Mouse (Mus musculus) forebrain, embryonic 15.5 days (tissue): ENCODE results near the gene Fam83e. TPM values are rescaled to one million over a fixed set of nuclear protein-coding genes. Genes with fewer than 3 reads are reported as not detected.

ENCODE experiments used
- ATAC-seq: fragments of 200-750 bp; cut with Nextera tagmentation; replicated peaks from 2 replicates; pipeline ENCODE4 v1.8.0; 2017; ENCODE audit warnings: mild to moderate bottlenecking, moderate TSS enrichment, moderate library complexity
- H3K27ac ChIP-seq: fragments of 300-500 bp; sonication (generic); replicated peaks from 2 replicates; pipeline ENCODE4 v1.5.1; 2015; ENCODE audit warnings: mild to moderate bottlenecking, inconsistent platforms
- H3K27me3 ChIP-seq: fragments of 300-500 bp; sonication (generic); 2 replicates; pipeline ENCODE4 v1.6.1; 2015; ENCODE audit warnings: inconsistent platforms
- H3K36me3 ChIP-seq: fragments of 300-500 bp; sonication (generic); 2 replicates; pipeline ENCODE4 v1.6.1; 2015; ENCODE audit warnings: mild to moderate bottlenecking, inconsistent platforms
- H3K4me1 ChIP-seq: fragments of 300-500 bp; sonication (generic); 2 replicates; pipeline ENCODE4 v1.6.1; 2015; ENCODE audit warnings: inconsistent platforms
- H3K4me2 ChIP-seq: fragments of 300-500 bp; sonication (generic); replicated peaks from 2 replicates; pipeline ENCODE4 v1.6.1; 2015; ENCODE audit warnings: mild to moderate bottlenecking, inconsistent platforms
- H3K4me3 ChIP-seq: fragments of 300-500 bp; sonication (generic); 2 replicates; pipeline ENCODE4 v1.5.1; 2015; ENCODE audit warnings: mild to moderate bottlenecking, inconsistent platforms
- H3K9ac ChIP-seq: fragments of 300-500 bp; sonication (generic); replicated peaks from 2 replicates; pipeline ENCODE4 v1.6.1; 2015; ENCODE audit warnings: mild to moderate bottlenecking, inconsistent platforms
- H3K9me3 ChIP-seq: fragments of 300-500 bp; sonication (generic); 2 replicates; pipeline ENCODE4 v1.6.1; 2016; ENCODE audit warnings: inconsistent platforms
- WGBS: fragments of 180-500 bp; shearing (Covaris S2); methylation state at CpG from one replicate; pipeline ENCODE4 v1.1.7; 2015; ENCODE audit warnings: mixed read lengths; 5-methylcytosine and 5-hydroxymethylcytosine counted together
- polyA plus RNA-seq: library from polyadenylated mRNA; unstranded; fragments of >200 nt; fragmentation: Nextera tagmentation; extraction: Ambion mirVana; gene quantifications from 2 replicates; pipeline ENCODE4 v1.2.1, GENCODE M21; 2015

The Fam83e gene
- polyA plus RNA-seq, 1 experiment from 2014 or later, result 0.37 TPM

DNA sequence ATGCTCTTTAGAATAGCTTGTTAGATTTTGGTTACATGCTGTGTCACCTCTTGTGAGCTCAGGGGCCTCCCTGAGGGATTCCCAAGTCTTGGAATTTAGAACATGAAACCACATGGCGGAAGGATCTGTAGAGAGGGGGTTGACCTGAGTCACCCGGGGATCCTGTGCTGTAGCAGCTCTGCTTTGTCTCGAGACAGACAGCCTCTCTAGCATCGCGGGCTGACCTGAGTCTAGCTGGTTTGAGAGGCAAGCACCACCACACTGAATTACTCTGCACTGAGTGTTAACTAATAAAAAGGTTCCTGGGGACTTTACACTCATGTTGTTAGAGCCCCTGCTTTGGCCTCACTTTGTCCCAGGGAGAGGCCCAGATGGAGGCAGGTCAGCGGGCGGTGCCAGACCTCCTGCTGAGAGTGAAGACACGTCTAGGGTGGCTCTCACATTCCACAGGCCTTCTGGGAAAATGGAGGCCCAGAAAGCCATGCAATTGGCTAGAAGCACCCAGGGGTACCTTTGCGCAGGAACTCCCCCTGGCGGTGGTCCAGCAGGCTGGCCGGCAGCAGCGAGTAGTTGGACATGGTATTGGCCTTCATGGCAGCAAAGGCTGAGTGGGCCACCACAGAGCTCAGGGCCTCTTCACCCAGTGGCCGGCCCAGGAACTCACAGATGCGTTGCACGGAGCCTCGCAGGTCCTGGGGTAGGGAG lies 9.9 kb downstream of the Fam83e start:
- 18% methylated on average over 16 of the region's 16 CpGs for WGBS
- ATAC-seq, result no peak
- H3K9ac ChIP-seq, result no peak overlapping the region

DNA sequence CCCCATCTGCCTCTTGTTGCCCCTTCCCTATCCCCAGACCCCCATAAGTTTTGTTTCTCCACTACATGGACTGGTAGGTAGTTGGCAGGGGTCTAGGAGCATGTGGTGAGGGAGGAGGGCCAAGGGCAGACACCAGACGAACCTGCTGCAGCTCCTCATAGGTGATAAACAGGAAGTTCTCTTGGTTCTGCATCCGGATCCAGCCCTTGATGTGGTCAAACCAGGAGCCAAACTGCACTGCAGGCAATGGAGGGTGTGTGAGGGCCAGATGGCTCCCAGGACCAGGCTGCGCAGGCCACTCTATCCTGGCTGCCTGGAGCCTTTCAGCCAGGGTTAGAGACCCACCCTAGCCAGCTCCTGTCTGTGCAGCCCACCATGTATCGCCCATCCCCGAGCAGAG lies 12.5 kb downstream of the Fam83e start:
- Histone ChIP-seq H3K27me3 (no peaks in the 10 kb centered on the region), H3K36me3 (no peaks in the 10 kb centered on the region), H3K27ac (no peak overlapping the region), H3K4me3 (no peak overlapping the region), H3K4me1 (no peaks in the 10 kb centered on the region), H3K4me2 (no peak overlapping the region), H3K9me3 (no peaks in the 10 kb centered on the region), H3K9ac (no peak overlapping the region)
- ATAC-seq, result no peak
- WGBS, result 86% methylated on average over 5 of the region's 5 CpGs

More for the DNA sequence above, 9.9 kb downstream of the Fam83e start:
- Histone ChIP-seq H3K4me3 (no peak overlapping the region), H3K27me3 (no peaks in the 10 kb centered on the region), H3K4me1 (no peaks in the 10 kb centered on the region), H3K27ac (no peak overlapping the region), H3K36me3 (peaks cover 7% of the 10 kb centered on the region; the same call in 1 of the 2 replicates), H3K4me2 (no peak overlapping the region), H3K9me3 (no peaks in the 10 kb centered on the region)

DNA sequence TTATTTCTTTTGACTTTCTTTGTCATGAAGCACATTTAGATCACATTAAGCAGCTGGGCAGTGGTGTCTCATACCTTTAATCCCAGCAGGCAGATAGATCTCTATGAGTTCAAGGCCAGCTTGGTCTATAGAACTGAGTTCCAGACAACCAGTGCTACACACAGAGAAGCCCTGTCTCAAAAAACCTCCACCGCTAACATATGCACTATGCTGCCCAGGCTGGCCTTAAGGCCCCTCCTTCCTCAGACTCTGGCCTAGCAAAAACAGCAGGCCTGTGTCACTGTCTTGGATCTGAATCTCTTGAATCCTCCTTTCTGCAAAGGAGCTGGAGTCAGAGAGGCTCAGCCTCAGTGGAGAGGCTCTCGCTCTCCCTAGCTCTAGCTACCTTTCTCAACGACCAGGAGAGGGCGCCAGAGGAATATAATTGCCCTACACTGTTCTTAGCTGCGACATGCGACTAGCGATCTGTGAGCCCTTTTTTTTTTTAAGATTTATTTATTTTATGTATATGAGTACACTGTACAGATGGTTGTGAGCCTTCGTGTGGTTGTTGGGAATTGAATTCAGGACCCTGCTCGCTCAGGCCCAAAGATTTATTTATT lies 18.3 kb downstream of the Fam83e start:
- no peaks in the 10 kb centered on the region for H3K36me3 ChIP-seq
- H3K4me1 ChIP-seq, result 0 out of 2 replicates have a peak, but pooled peaks cover 5% of the 10 kb centered on the region
- no peaks in the 10 kb centered on the region for H3K9me3 ChIP-seq
- no peak overlapping the region for H3K9ac ChIP-seq
- H3K27ac ChIP-seq, result no peak overlapping the region
- peak; percentile 90 for ATAC-seq
- WGBS, result 7% methylated on average over 9 of the region's 9 CpGs
- no peak overlapping the region for H3K4me3 ChIP-seq
- H3K27me3 ChIP-seq, result no peaks in the 10 kb centered on the region
- no peak overlapping the region for H3K4me2 ChIP-seq

- no peak for ATAC-seq
- H3K9me3 ChIP-seq, result no peaks in the 10 kb centered on the region
- no peak overlapping the region for H3K4me2 ChIP-seq
- H3K9ac ChIP-seq, result no peak overlapping the region
- WGBS, result 67% methylated on average over 10 of the region's 10 CpGs
- no peak overlapping the region for H3K4me3 ChIP-seq
- no peaks in the 10 kb centered on the region for H3K36me3 ChIP-seq
- no peaks in the 10 kb centered on the region for H3K27me3 ChIP-seq
- 0 out of 2 replicates have a peak, but pooled peaks cover 5% of the 10 kb centered on the region for H3K4me1 ChIP-seq
- H3K27ac ChIP-seq, result no peak overlapping the region
Measured at GRCm38 (mm10) chr7:45739820-45740219, 18.8 kb downstream of the Fam83e start.

DNA sequence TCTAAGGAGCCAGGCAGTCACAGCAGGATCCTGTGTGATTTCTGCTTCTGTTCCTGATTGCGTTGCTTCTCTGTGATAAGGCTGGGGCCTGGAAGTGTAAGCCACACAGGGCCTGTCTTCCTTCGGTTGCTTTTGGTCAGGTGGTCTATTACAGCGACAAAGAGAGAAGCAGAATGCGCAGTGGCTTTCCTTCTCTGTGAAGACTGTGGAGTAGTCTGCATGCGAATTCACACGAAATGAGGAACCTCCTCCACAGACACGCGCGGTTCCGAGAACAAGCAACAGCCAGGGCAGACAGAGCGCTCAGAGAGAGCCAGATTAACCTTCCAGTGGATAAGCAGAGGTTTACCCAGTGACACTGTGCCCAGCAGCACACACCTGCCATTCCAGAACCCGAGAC lies 20.3 kb downstream of the Fam83e start:
- H3K27me3 ChIP-seq, result no peaks in the 10 kb centered on the region
- H3K9me3 ChIP-seq, result no peaks in the 10 kb centered on the region
- no peak overlapping the region for H3K9ac ChIP-seq
- H3K36me3 ChIP-seq, result no peaks in the 10 kb centered on the region
- no peak overlapping the region for H3K4me3 ChIP-seq
- WGBS, result 83% methylated on average over 12 of the region's 12 CpGs
- 0 out of 2 replicates have a peak, but pooled peaks cover 5% of the 10 kb centered on the region for H3K4me1 ChIP-seq
- ATAC-seq, result no peak
- H3K27ac ChIP-seq, result no peak overlapping the region
- no peak overlapping the region for H3K4me2 ChIP-seq

- 0 out of 2 replicates have a peak, but pooled peaks have one; percentile 13 for ATAC-seq
- WGBS, result 29% methylated on average over 11 of the region's 11 CpGs
- Histone ChIP-seq H3K27ac (no peak overlapping the region), H3K4me3 (peak overlapping the region; percentile 20; the same call in 1 of the 2 replicates), H3K27me3 (no peaks in the 10 kb centered on the region), H3K4me2 (peak overlapping the region; percentile 25), H3K4me1 (0 out of 2 replicates have a peak, but pooled peaks cover 5% of the 10 kb centered on the region), H3K9ac (no peak overlapping the region; the same call in 1 of the 2 replicates), H3K9me3 (no peaks in the 10 kb centered on the region), H3K36me3 (no peaks in the 10 kb centered on the region)
Measured at GRCm38 (mm10) chr7:45741777-45742176, 20.8 kb downstream of the Fam83e start.

DNA sequence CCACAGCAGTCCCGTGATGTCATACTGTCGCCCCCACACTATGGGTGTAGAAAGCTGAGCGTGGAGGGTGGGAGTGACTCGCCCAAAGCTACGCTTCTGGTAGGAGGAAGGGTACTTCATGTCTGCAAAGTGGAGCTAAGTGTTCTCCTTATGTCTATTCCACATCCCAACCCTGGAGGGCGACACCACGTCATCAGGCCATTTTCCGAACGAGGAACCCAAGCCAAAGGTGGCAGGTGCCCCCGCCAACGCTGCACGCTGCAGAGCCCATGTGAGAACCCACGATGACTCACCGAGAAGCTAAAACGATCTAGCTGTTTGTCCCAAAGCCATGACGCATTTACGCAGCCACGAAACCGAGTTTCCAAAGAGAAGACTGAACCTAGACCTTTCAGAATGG lies 21.3 kb downstream of the Fam83e start:
- H3K27me3 ChIP-seq, result no peaks in the 10 kb centered on the region
- peak overlapping the region; percentile 20; the same call in 1 of the 2 replicates for H3K4me3 ChIP-seq
- 36% methylated on average over 19 of the region's 19 CpGs for WGBS
- no peak overlapping the region for H3K27ac ChIP-seq
- no peak overlapping the region; the same call in 1 of the 2 replicates for H3K9ac ChIP-seq
- H3K4me2 ChIP-seq, result peak overlapping the region; percentile 25
- H3K9me3 ChIP-seq, result no peaks in the 10 kb centered on the region
- ATAC-seq, result no peak
- no peaks in the 10 kb centered on the region for H3K36me3 ChIP-seq
- 0 out of 2 replicates have a peak, but pooled peaks cover 5% of the 10 kb centered on the region for H3K4me1 ChIP-seq

- Histone ChIP-seq H3K4me3 (no peak overlapping the region), H3K9me3 (no peaks in the 10 kb centered on the region), H3K4me1 (0 out of 2 replicates have a peak, but pooled peaks cover 10% of the 10 kb centered on the region), H3K27me3 (no peaks in the 10 kb centered on the region), H3K27ac (no peak overlapping the region), H3K4me2 (no peak overlapping the region), H3K9ac (no peak overlapping the region), H3K36me3 (no peaks in the 10 kb centered on the region)
- WGBS, result 31% methylated on average over 2 of the region's 2 CpGs
- ATAC-seq, result no peak
Measured at GRCm38 (mm10) chr7:45744387-45744786, 23.4 kb downstream of the Fam83e start.

- Histone ChIP-seq H3K4me2 (no peak overlapping the region), H3K4me1 (0 out of 2 replicates have a peak, but pooled peaks cover 15% of the 10 kb centered on the region), H3K36me3 (no peaks in the 10 kb centered on the region), H3K9me3 (no peaks in the 10 kb centered on the region), H3K4me3 (no peak overlapping the region), H3K27me3 (no peaks in the 10 kb centered on the region), H3K27ac (no peak overlapping the region), H3K9ac (no peak overlapping the region)
- WGBS, result 64% methylated on average over 6 of the region's 6 CpGs
- no peak for ATAC-seq
Measured at GRCm38 (mm10) chr7:45746518-45746917, 25.5 kb downstream of the Fam83e start.

- Histone ChIP-seq H3K36me3 (no peaks in the 10 kb centered on the region), H3K9ac (no peak overlapping the region), H3K4me1 (0 out of 2 replicates have a peak, but pooled peaks cover 10% of the 10 kb centered on the region), H3K27ac (no peak overlapping the region), H3K27me3 (no peaks in the 10 kb centered on the region), H3K4me3 (no peak overlapping the region), H3K9me3 (no peaks in the 10 kb centered on the region), H3K4me2 (no peak overlapping the region)
- 81% methylated on average over 4 of the region's 5 CpGs for WGBS
- ATAC-seq, result no peak
Measured at GRCm38 (mm10) chr7:45747450-45747849, 26.4 kb downstream of the Fam83e start.

DNA sequence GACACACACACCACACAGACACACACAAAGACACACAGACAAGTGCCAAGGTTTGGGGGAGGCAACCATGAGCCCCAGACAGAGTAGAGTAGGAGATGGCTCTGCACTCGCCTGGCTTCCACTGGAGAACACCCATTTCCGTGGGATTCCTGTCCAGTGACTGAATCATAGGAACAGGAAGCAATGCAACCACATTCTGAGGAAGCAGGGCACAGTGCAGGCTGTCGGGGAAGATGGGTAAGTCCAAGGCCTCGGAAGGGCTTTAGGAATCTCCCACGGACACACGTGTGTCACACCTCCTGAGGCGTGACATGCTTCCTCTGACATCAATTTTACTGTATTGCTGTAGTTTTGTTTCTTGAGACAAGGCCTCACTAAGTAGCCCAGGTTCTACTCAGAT lies 27.1 kb downstream of the Fam83e start:
- 83% methylated on average over 7 of the region's 7 CpGs for WGBS
- no peak overlapping the region for H3K4me3 ChIP-seq

GRCm38 (mm10) chr7:45749401-45749800 lies 28.4 kb downstream of the Fam83e start:
- WGBS, result 46% methylated on average over 8 of the region's 10 CpGs
- H3K9ac ChIP-seq, result no peak overlapping the region
- no peaks in the 10 kb centered on the region for H3K27me3 ChIP-seq
- no peak overlapping the region for H3K4me3 ChIP-seq
- ATAC-seq, result no peak
- H3K4me2 ChIP-seq, result no peak overlapping the region
- no peaks in the 10 kb centered on the region for H3K36me3 ChIP-seq
- H3K9me3 ChIP-seq, result no peaks in the 10 kb centered on the region
- 0 out of 2 replicates have a peak, but pooled peaks cover 10% of the 10 kb centered on the region for H3K4me1 ChIP-seq
- no peak overlapping the region for H3K27ac ChIP-seq

More for the DNA sequence above, 27.1 kb downstream of the Fam83e start:
- no peak for ATAC-seq
- no peak overlapping the region for H3K9ac ChIP-seq
- no peaks in the 10 kb centered on the region for H3K9me3 ChIP-seq
- H3K4me2 ChIP-seq, result no peak overlapping the region
- H3K36me3 ChIP-seq, result no peaks in the 10 kb centered on the region
- no peaks in the 10 kb centered on the region for H3K27me3 ChIP-seq
- H3K4me1 ChIP-seq, result 0 out of 2 replicates have a peak, but pooled peaks cover 10% of the 10 kb centered on the region
- H3K27ac ChIP-seq, result no peak overlapping the region
